Mouse (Mus musculus) kidney, postnatal 10 days (tissue): ENCODE results near the gene Ntng2.

Experiments
- DNase-seq: peaks from one replicate; pipeline ENCODE4 v3.0.0; 2021; ENCODE audit warnings: mixed read lengths

Gene Ntng2

DNA sequence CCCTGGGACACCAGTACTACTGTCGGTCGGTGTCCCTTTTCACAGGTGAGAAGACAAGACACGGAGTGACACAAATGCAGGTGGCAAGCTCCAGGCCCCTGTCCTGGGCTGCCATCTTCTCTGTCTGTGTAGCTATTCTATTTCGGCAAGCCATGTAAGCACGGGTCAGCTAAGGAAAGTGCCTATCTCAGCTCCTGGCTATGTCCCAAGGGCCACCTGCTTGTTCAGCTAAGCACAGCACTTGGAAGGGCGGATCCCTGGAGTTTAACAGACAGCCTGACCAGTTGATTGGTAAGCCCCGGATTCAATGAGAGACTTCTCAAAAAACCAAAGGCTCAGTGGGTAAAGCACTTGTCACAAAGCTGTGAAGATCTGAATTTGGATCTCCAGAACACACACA, 62.4 kb downstream of the Ntng2 start:
- DNase-seq, result peak; percentile 62

DNA sequence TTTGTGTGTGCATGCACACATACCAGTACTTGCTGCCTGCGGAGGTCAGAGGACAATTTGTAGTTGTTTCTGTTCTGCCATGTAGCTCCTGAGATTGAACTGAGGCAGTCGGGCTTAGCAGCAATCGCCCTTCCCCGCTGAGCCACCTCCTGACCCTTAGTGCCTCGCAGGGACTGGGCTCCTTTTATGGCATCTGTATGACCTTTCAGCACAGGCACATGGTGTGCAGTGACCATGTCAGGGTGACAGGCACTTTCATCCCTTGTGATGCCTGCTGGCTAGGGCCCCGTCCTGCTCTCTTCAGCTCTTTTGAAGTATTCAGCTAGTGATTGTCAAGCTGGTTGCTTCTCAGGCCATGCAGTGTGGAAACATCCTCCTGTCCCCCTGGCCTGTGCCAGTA, 66.6 kb downstream of the Ntng2 start:
- DNase-seq, result no peak

DNA sequence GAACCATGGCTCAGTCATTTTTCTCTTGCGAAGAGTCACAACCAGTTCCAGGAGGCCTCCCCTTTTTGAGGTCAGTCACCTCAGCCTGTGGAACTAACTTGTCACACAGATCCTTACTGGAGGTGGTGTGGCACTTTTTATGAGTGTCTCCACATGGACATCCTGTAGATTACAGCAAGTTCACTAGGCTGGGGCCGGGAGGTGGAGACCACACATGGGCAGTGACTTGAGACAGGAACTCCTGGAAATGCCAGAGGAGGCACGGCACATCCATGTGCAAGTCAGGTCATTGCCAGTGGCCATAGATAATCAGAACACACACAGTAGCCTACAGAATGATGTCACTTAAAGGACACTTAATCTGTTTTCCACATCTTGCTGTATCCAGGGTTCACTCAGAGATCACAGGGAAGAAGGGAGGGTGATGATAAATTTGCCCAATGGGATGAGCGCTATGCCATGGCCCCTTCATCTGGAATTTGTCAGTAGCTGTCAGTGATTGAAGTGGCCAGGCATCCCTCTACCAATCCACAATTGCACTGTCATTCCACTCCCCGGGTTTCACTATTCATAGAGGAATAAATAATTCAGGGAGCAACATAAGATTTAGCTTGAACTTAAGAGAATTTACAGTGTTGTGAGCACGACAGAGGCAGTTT, 69.4 kb downstream of the Ntng2 start:
- DNase-seq, result no peak

DNA sequence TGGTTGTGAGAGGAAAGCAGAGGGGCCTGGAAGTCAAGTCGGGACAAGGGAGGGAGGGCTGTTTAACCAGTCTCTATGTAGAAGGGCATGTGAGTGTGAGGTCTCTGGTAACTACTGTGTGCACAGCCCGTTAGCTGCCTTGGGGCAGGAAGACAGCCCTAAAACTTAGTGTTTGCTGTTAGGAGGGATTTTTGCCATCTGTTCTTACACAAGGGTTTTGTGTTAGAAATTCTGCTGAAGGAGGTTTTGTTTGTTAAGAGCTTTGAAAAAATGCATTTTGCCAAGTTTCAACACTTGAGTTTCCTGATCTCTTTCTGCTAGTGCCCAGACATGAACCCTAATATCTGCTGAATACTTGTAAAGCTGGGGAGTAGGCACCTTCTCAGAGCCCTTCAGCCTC, 71.7 kb downstream of the Ntng2 start:
- no peak for DNase-seq

DNA sequence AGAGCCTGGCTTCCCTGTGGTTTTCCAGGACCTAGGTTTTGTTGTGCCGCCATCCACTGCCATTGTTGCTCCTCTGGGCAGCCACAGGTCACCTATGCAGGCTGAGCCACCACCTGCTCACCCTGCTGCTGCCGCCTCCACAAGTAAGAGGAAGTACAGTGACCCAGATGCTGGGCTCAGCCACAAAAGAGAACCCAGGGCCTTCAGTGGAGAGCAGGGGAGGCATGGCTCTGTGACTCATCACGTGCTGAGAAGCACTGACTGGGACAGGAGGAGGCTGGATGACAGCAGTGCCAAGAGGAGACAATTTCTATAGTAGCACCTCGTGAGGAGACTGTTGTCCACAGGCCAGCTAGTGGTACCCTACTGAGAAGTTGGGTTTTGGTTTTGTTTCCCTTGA, 73.0 kb downstream of the Ntng2 start:
- no peak for DNase-seq

DNA sequence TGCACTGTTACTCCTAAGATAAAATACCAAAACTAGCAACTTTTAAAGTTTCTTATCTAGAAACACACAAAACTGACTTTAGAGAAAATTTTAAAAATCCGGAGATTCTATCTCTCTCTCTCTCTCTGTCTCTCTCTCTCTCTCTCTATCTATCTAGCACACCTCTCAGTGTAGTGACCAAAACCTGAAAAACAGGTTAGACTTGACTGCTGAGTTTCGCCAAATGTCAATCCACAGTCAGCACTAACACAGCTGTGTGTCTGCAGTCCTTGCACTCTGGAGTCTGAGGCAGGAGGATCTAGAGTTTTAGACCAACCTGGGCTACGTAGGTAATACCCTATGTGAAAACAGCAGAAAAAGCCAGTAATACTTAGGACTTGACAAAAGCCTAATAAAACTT, 77.9 kb downstream of the Ntng2 start:
- no peak for DNase-seq

DNA sequence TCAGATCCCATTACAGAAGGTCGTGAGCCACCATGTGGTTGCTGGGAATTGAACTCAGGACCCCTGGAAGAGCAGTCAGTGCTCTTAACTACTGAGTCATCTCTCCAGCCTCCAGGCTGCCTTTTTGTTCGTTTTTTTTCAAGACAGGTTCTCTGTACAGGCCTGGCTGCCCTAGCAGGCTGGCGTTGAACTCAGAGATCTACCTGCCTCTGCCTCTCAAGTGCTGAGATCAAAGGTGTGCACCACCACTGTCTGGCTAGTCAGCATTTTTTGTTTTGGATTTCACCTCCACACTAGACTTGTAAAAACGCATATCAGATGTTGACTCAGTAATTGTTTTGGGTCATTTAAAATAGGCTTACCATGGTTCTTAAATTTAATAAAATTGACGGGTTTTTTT, 84.7 kb downstream of the Ntng2 start:
- no peak for DNase-seq

DNA sequence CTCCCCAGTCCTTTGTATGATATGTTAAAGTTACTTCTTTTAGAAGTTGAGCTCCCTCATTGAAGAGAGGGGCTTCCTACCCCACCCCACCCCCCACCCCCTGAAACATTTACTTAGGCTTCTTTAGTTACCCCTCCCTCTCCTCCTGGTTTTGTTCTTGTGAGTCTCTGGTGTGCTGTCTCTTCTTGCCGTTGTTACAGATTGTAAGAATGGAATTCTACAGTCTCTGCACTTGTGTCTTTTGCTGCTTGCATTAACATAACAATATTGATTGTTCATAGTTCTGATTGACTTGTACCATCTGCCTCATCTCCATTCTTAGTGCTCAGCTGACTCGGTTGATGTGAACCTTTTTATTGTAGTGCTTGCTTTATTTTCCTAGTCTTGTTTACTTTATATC, 100.9 kb downstream of the Ntng2 start:
- no peak for DNase-seq
